ENCODE assay signal across 27 mouse cellular contexts in genomic region chr2:29723132-29723531, GRCm38 (mm10). TPM values are rescaled to one million over a fixed set of nuclear protein-coding genes. Genes with fewer than 3 reads are reported as not detected.
"Had no signal": no experiment of that assay in that cellular context is flagged by ENCODE, and none has a peak within 500 bp of the region (broad histone marks: within the 10 kb centered on the region; RNA-seq: fewer than 3 reads in every experiment).

No protein-coding gene starts in this region.

- H3K27me3 ChIP-seq: liver, embryonic 13.5 days; stomach, embryonic 15.5 days had no signal

- H3K9me3 ChIP-seq: liver, embryonic 13.5 days; stomach, embryonic 15.5 days had no signal

- H3K4me2 ChIP-seq: liver, embryonic 13.5 days; midbrain, embryonic 11.5 days; stomach, embryonic 15.5 days had no signal

- ATAC-seq: intestine, postnatal 0 days had no signal

- H3K9ac ChIP-seq: liver, embryonic 13.5 days; stomach, embryonic 15.5 days had no signal

- H3K4me1 ChIP-seq: stomach, embryonic 15.5 days had no signal

- H3K27ac ChIP-seq: kidney, postnatal 0 days; left cerebral cortex, adult 2 months; liver, embryonic 13.5 days; stomach, embryonic 15.5 days had no signal

- DNase-seq: kidney, adult 2 months; kidney, postnatal 36 days; layer of hippocampus, postnatal 36 days; liver, embryonic 13.5 days; midbrain, embryonic 14.5 days; right cerebral cortex, adult 18-20 months; right cerebral cortex, postnatal 14 days; right cerebral cortex, postnatal 4 days; spleen, adult 18-20 months; thymus, postnatal 25 days had no signal

- H3K4me3 ChIP-seq: left cerebral cortex, adult 2 months; liver, embryonic 13.5 days; stomach, embryonic 15.5 days had no signal

RNA-seq across cellular contexts. Expression of gene Gm13420, which starts 28.4 kb away (rescaled TPM):
- total RNA-seq: megakaryocyte progenitor cell, adult 5-6 weeks; megakaryocyte-erythroid progenitor cell, adult 5-6 weeks had no signal
- polyA plus RNA-seq: limb, embryonic 11.5 days; midbrain, embryonic 11.5 days; midbrain, embryonic 14.5 days; neural tube, embryonic 11.5 days; thymus, postnatal 0 days had no signal

RNA-seq across cellular contexts. Expression of gene Gm13547, which starts 36.0 kb away (rescaled TPM):
- total RNA-seq: layer of hippocampus, postnatal 10 days; layer of hippocampus, postnatal 36 days; left cerebral cortex, adult 2 months; left cerebral cortex, postnatal 10 days; liver, adult 2 months; megakaryocyte progenitor cell, adult 5-6 weeks; megakaryocyte-erythroid progenitor cell, adult 5-6 weeks; midbrain, postnatal 0 days had no signal
- polyA plus RNA-seq: intestine, postnatal 0 days; kidney, adult 2 months; kidney, postnatal 0 days; limb, embryonic 11.5 days; limb, embryonic 14.5 days; liver, adult 2 months; liver, embryonic 13.5 days; liver, embryonic 16.5 days; midbrain, embryonic 11.5 days; midbrain, embryonic 14.5 days; midbrain, postnatal 0 days; neural tube, embryonic 11.5 days; neural tube, embryonic 14.5 days; stomach, embryonic 15.5 days; thymus, postnatal 0 days had no signal
